Mouse (Mus musculus) layer of hippocampus, postnatal 36 days (tissue): ENCODE measurements around the gene Hoxc4. TPM values are rescaled to one million over a fixed set of nuclear protein-coding genes. Genes with fewer than 3 reads are reported as not detected.

Source experiments
- DNase-seq, 2 experiments: peaks; one replicate each; pipeline ENCODE4 v3.0.0; 2022
- total RNA-seq, 2 experiments: library from RNA; stranded (reverse); gene quantifications; 2 replicates each; pipeline ENCODE4 v1.2.3; 2021

Hoxc4 gene
- total RNA-seq, 2 experiments from 2014 or later: not detected

DNA sequence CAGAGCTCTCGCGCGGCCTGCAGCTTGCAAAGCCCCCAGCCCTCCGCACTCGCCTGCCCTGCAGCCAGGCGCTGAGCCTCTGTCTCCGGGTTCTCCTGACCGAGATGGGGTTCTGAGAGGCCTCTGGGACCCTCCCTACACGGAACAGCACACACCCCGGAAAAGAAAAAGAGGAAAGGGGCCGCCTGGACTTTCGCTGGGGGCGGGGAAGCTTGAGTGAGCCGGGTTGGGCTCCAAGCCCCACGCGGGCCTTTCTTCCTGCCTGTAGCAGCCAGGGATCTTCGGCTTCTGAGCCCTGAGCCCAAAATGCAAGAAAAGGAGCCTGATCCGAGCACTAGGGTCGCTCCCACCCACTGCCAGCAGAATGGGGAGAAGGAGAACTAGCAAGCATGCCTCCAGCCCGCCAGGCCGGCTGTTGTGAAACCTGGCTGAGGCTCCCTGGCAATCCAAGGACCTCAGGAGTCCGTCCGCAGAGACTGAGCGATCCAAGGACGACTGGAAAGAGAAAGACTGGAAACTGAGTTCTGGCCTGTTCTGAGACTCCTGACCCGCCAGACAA is 6.7 kb upstream of the Hoxc4 start:
- no peak for DNase-seq

DNA sequence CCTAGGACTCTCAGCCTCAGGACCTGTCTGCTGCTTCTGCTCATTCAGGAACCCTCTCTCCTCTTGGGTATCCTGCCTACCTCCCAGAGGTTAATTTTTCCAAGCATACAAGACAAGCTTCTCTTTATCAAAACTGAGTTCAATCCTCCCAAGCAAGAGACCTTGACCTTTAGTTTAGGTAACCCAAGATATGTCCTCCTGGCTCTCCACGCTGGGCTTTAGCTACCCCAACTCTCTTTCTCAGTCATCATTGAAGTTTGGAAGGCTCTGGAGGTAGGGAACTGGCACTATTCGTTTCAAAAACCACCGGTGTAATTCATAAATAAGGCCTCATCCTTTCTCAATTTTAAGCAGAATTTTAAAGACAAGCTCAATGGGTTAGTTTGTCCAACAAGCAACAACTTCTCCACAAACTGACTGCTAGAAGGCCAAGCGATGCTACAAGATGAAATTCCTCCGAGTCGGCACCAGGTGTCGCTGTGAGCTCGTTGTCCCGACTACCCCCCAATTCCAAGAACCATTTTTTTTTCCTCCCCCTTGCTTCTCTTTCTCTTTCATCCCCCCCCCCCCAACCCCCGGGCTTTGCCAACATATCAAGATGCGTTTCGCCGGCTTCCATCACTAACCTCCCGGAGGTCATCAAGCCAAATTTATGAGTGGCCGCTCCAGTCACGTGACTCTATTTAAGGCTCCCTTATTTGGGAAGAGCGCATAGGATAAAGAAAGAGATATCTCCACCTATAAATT is 5.3 kb upstream of the Hoxc4 start:
- DNase-seq: no peak

GRCm38 (mm10) chr15:103014166-103015008 is 4.3 kb upstream of the Hoxc4 start:
- no peak for DNase-seq

GRCm38 (mm10) chr15:103015009-103015399 is 3.7 kb upstream of the Hoxc4 start:
- no peak for DNase-seq

- no peak for DNase-seq
Observed at GRCm38 (mm10) chr15:103015406-103016166, 3.1 kb upstream of the Hoxc4 start.

DNA sequence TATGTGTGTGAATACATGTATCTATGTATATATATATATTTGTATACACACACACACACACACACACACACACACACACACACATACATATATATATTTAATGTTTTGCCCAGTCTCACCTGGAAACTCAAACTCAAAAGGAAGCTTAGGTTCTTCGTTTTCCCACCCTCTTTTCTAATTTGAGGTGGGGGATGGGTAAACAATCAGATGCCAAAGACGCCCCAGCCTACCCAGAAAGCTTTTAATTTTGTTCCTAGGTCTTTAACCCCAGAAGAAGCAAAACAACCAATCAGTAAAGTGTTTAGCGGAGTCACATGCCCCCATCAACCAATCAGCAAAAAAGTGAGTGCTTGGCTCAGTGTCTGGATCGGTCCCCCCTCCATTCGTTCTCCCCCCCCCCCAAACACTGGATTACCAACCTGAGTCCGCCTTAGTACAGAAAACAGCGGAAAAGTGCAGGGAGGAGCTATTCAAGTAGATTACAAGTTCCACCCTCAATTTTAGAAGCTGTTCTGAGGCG is 2.2 kb downstream of the Hoxc4 start:
- DNase-seq: no peak

DNA sequence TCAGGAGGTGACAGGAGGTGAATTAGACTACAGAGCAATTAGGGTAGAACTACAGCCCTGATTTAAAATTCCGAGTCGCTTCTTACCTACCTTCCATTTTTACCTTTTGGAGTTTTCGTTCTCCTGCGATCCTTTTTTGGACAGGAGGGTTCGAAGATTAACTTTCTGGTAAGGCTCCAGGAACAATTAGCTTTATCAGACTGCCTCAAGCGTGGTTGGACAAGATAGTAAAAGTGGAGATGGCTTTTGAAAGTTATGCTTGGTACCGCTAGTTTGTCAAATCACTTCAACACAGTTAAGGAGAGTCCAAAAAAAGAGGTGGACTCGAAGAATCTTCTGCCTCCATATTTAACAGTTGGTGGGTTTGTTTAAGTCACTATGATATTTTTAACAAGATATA is 2.8 kb downstream of the Hoxc4 start:
- no peak for DNase-seq

DNA sequence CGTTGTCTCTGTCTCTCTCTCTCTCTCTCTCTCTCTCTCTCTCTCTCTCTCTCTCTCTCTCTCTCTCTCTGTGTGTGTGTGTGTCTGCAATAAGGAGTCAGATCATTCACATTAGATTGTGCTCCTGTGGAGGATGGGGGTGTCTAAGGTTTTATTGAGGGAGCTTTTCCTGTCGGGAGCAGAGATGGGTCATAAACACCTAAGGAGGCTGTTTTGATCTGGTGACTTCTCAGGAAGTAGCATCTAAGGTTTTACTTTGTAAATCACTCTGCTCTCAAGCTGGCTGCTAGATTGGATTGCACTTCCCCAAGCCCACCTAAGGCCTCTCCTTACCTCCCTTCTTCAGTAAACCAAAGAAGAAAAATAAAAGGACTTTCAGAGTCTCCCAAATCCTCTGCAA is 5.4 kb downstream of the Hoxc4 start:
- DNase-seq: no peak

GRCm38 (mm10) chr15:103027266-103028235 is 8.8 kb downstream of the Hoxc4 start:
- DNase-seq: no peak

DNA sequence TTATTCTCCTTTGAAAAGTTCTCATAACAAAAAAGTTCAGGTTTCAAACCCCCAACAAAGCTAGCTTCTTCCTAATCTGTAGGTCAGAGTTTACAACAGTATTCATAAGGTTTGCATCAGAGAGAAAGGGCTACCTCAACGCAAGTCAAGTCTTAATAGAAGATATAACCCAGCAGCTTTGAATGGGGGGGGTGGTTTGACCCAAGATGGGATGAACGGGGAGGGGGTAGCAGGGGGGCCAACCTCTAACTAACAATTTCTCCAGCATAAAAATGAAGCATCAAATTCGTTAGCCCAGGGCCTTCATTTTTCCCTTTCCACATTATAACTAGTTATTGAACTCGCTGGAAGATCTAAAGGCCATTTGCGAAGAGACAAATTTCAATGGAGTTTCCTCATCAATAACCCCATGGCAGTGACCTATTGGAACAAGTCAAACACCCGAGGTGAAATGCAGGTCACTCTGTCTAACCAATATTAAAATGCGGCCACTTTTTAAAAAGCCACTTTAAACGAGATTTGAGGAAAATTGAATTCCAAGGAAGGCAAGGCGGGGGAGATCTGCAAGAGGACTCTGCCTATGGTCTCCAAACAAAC is 10.3 kb downstream of the Hoxc4 start:
- no peak for DNase-seq

GRCm38 (mm10) chr15:103030142-103030541 is 11.4 kb downstream of the Hoxc4 start:
- DNase-seq: no peak

DNA sequence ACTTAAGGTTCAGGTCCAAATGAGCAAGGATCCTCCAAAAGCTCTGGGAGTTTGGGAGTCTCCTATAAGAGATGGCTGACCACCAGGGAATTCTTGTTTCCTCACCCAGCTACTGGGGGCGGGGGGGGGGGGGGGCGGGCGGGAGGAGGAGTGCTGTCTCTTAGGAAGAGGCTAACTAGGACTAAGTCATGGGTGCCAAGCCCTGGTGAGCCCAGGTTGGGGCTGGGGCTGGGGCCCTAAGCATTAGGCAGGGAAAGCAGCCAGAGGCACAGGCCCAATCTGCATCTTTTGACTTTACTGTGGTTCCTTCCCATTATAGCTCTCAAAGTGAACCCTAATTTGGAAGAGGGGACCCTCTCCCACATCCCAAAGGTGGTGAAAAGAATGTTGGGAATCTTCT is 13.4 kb downstream of the Hoxc4 start:
- no peak for DNase-seq

- DNase-seq: no peak
Observed at GRCm38 (mm10) chr15:103032646-103033575, 14.2 kb downstream of the Hoxc4 start.

DNA sequence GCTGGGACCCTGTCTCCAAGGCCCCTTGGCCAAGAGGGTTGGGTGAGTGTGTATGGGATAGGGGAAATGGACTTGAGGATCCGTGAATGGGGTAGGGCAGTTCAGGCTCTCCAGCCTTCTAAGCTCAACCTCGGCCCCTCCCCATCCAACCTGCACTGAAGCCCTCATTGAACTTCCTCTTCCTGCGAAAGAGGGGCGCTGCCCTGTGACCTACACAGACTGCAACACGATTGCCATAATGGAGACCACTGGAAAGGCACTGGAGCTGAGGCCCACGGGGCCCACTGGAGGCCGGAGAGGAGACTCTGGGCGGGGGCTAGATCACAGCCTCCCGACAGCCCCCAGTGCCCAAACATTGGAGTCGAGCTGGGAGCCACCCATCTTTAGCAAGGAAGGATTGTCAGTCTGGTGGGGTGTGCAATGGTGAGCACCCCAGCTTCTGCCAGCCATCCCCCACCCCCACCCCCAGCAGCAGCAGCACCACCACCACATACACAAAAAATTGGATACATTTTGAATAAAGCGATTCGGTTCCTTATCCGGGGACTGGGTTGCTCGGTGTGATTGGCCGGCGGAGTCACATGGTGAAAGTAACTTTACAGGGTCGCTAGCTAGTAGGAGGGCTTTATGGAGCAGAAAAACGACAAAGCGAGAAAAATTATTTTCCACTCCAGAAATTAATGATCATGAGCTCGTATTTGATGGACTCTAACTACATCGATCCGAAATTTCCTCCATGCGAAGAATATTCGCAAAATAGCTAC is 15.5 kb downstream of the Hoxc4 start:
- DNase-seq: no peak

- DNase-seq: no peak
Observed at GRCm38 (mm10) chr15:103034807-103035547, 16.2 kb downstream of the Hoxc4 start.

- no peak for DNase-seq
Observed at GRCm38 (mm10) chr15:103035548-103035881, 16.8 kb downstream of the Hoxc4 start.

DNA sequence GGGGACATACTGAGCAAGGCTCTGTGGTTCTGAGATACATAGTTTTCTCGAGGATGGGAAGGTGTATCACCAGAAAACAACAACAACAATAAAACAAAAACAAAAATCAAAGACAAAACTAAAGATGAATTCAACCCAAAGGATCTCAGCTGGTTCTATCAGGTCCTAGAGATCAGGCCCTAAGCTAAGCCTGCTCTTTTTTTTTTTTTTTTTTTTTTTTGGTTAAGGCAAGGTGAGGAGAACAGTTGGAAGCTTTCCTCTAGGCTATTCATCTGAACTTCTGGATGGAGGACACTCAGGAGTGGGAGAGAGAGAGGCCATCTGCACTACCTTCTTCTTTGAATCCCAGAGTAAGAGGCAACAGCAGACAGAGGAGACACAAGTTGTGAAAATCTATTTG is 18.8 kb downstream of the Hoxc4 start:
- no peak for DNase-seq
